Mouse (Mus musculus) liver, adult (tissue): ENCODE data around the gene Nfe2l1.
A peak's percentile ranks its signal among the peaks of the same experiment; 100 is the strongest.

ENCODE experiments used
- GATA4 ChIP-seq: IDR thresholded peaks from 2 replicates; pipeline ENCODE4 v1.6.1; 2014; ENCODE audit warnings: mild to moderate bottlenecking, low read length; ENCODE audit not compliant: insufficient replicate concordance

The Nfe2l1 gene

GRCm38 (mm10) chr11:96813455-96813854, 16.3 kb downstream of the Nfe2l1 start:
- TF ChIP-seq GATA4 = no peak

GRCm38 (mm10) chr11:96809562-96810235, 20.1 kb downstream of the Nfe2l1 start:
- TF ChIP-seq GATA4 = no peak

- TF ChIP-seq GATA4 = no peak
Measured at GRCm38 (mm10) chr11:96808066-96808465, 21.7 kb downstream of the Nfe2l1 start.

- no peak for TF ChIP-seq GATA4
Measured at GRCm38 (mm10) chr11:96805606-96806005, 24.2 kb downstream of the Nfe2l1 start.

GRCm38 (mm10) chr11:96799511-96799910, 30.3 kb downstream of the Nfe2l1 start:
- TF ChIP-seq GATA4 = no peak

- TF ChIP-seq GATA4 = no peak
Measured at GRCm38 (mm10) chr11:96796586-96796985, 33.2 kb downstream of the Nfe2l1 start.

- TF ChIP-seq GATA4 = no peak
Measured at GRCm38 (mm10) chr11:96796081-96796480, 33.7 kb downstream of the Nfe2l1 start.

- no peak for TF ChIP-seq GATA4
Measured at GRCm38 (mm10) chr11:96795491-96795890, 34.3 kb downstream of the Nfe2l1 start.

- TF ChIP-seq GATA4 = no peak
Measured at GRCm38 (mm10) chr11:96790681-96791080, 39.1 kb downstream of the Nfe2l1 start.

- no peak for TF ChIP-seq GATA4
Measured at GRCm38 (mm10) chr11:96789990-96790389, 39.8 kb downstream of the Nfe2l1 start.

GRCm38 (mm10) chr11:96788871-96789795, 40.6 kb downstream of the Nfe2l1 start, which contains the start of gene Cbx1:
Cbx1 (plus strand) TSS chr11:96789127.
- TF ChIP-seq GATA4 = peak; percentile 26; the same call in 1 of the 2 replicates

GRCm38 (mm10) chr11:96786731-96787450, 42.9 kb downstream of the Nfe2l1 start:
- no peak for TF ChIP-seq GATA4

GRCm38 (mm10) chr11:96781425-96781824, 48.3 kb downstream of the Nfe2l1 start:
- TF ChIP-seq GATA4 = no peak

- TF ChIP-seq GATA4 = no peak
Measured at GRCm38 (mm10) chr11:96780306-96780705, 49.5 kb downstream of the Nfe2l1 start.
